8 mouse cellular contexts compared by ENCODE assay signal in the genomic region with DNA sequence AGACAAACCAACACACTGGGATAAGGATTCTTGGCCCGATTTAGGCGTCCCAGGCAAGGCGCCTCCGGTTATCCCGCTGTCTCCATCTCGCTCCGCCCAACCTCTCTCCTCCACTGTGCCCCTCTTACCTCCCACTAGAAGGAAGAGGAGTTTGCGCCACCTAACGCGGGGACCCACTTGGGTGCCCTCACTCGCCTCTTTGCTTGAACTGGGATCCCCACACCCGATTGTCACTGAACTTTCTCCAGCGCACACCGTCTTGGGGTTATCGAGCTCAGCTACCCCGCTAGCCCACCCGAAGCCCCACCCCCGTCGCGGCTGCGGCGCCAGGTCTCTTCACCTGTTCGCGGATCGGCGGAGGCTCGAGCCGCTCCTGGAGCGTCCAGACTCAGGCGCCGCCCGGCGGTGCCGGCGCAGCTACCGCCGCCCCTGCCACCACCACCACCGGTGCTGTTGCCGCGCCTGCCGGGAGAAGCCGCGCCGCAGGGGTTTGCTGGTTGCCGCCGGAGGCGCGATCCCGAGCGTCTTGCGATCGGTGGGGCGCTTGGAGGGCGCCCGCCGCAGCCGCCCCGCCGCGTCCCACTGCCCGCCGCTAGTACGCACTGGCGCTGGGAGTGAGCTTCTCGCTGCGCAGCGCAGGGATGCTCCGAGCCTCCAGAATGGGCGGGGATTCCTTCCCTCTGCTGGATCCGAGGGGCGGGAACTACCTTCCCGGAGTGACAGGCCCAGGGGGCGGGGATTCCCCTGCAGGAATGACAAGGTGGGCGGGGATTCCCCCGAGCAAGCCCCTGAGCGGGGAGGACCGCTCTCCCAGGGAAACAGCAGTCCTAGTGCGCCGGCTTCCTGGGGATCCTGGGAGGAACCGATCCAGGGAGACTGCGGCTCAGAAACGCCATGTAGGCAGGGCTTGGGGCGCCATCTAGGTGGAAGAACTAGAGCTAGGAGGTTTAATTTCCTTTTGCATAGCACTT. TPM values are rescaled to one million over a fixed set of nuclear protein-coding genes. Genes with fewer than 3 reads are reported as not detected.
DNase-seq lines count a peak whose midpoint lies in the region.

A gene (minus strand): TSS at position 648 of the 971 bp plus-strand sequence.

- peak; percentile 97 for DNase-seq in adrenal gland, adult 2 months
- peak; percentile 99 for DNase-seq in embryo, embryonic 11 days
- DNase-seq in gastrocnemius, postnatal 14 days = peak; percentile 97
- peak; percentile 80 for DNase-seq in hindlimb bud, embryonic 11.5 days (ENCODE audit: extremely low spot score, low read depth, low spot score)
- DNase-seq in left cerebral cortex, adult 18-20 months (ENCODE audit: low spot score in 2 of 2) = peak; percentile 97
- peak; percentile 94 for DNase-seq in lung, postnatal 36 days
- peak; percentile 98 to 99 for DNase-seq in right cerebral cortex, postnatal 10 days (ENCODE audit: low spot score in 2 of 2)
- peak; percentile 61 for DNase-seq in urinary bladder, postnatal 10 days (ENCODE audit: low spot score)

- intact Hi-C loops in gastrocnemius, postnatal 14 days (cut with DNase I; ENCODE audit: low total_unique reads) = loop anchor here (5.0 kb wide), 1 partner anchor 147 kb away; no protein-coding TSS in a partner anchor

RNA-seq across cellular contexts. Expression of the gene that starts here (rescaled TPM):
- total RNA-seq in adrenal gland, adult 2 months (2021) = 10 to 100 TPM; 13.3 to 21.4 TPM
- polyA plus RNA-seq in adrenal gland, adult 2 months (2012; rRNA removed) = 7.0 TPM in 2 replicates
- total RNA-seq in gastrocnemius, postnatal 14 days (2021) = 10 to 100 TPM; 31.5 to 34.4 TPM
- 10 to 100 TPM; 59.8 to 64.7 TPM for total RNA-seq in left cerebral cortex, adult 18-20 months (2021)

Comparison
In these comparisons a context has a peak if more than half of its experiments do, and no peak if none do; other contexts are left out.
1. Peak in every context shown above with its lines: DNase-seq.